Mouse (Mus musculus) midbrain, embryonic 16.5 days (tissue): ENCODE measurements around the gene Ankdd1b. TPM values are rescaled to one million over a fixed set of nuclear protein-coding genes. Genes with fewer than 3 reads are reported as not detected.

Experiments used
- ATAC-seq: fragments of 200-750 bp; cut with Nextera tagmentation; 2 replicates; pipeline ENCODE4 v1.8.0; 2017; ENCODE audit warnings: moderate TSS enrichment
- H3K27ac ChIP-seq: fragments of 300-500 bp; sonication (generic); 2 replicates; pipeline ENCODE4 v1.5.1; 2014; ENCODE audit warnings: mild to moderate bottlenecking, low read length, mixed read lengths
- H3K27me3 ChIP-seq: fragments of 300-500 bp; sonication (generic); 2 replicates; pipeline ENCODE4 v1.6.1; 2014; ENCODE audit warnings: low read depth, low read length, mixed read lengths; ENCODE audit not compliant: control insufficient read depth, insufficient read depth
- H3K36me3 ChIP-seq: fragments of 300-500 bp; sonication (generic); 2 replicates; pipeline ENCODE4 v1.6.1; 2014; ENCODE audit warnings: mild to moderate bottlenecking, low read length, moderate library complexity, mixed read lengths; ENCODE audit not compliant: control insufficient read depth, insufficient read depth
- H3K4me1 ChIP-seq: fragments of 300-500 bp; sonication (generic); 2 replicates; pipeline ENCODE4 v1.6.1; 2014; ENCODE audit warnings: mild to moderate bottlenecking, low read length, mixed read lengths; ENCODE audit not compliant: control insufficient read depth, insufficient read depth
- H3K4me2 ChIP-seq: fragments of 300-500 bp; sonication (generic); 2 replicates; pipeline ENCODE4 v1.6.1; 2014; ENCODE audit warnings: mild to moderate bottlenecking, low read length, mixed read lengths
- H3K4me3 ChIP-seq: fragments of 300-500 bp; sonication (generic); 2 replicates; pipeline ENCODE4 v1.5.1; 2014; ENCODE audit warnings: low read depth, mild to moderate bottlenecking, low read length, moderate library complexity, mixed read lengths
- H3K9ac ChIP-seq: fragments of 300-500 bp; sonication (generic); 2 replicates; pipeline ENCODE4 v1.6.1; 2014; ENCODE audit warnings: low read depth, low read length, mixed read lengths
- H3K9me3 ChIP-seq: fragments of 300-500 bp; sonication (generic); replicated peaks from 2 replicates; pipeline ENCODE4 v1.6.1; 2014; ENCODE audit warnings: mild to moderate bottlenecking, low read length, mixed read lengths; ENCODE audit not compliant: control insufficient read depth, poor library complexity, severe bottlenecking
- WGBS: fragments of 180-500 bp; shearing (Covaris S2); extraction: QIAGEN DNeasy Blood & Tissue Kit; methylation state at CpG from one replicate; pipeline ENCODE4 v1.1.7; 2014; 5-methylcytosine and 5-hydroxymethylcytosine counted together
- polyA plus RNA-seq: library from polyadenylated mRNA; unstranded; fragments of >200 nt; fragmentation: Nextera tagmentation; extraction: Ambion mirVana; gene quantifications from 2 replicates; pipeline ENCODE4 v1.2.1, GENCODE M21; 2015

Ankdd1b gene
- polyA plus RNA-seq, 1 experiment from 2014 or later: not detected

- no peaks in the 10 kb centered on the region for H3K27me3 ChIP-seq
- H3K36me3 ChIP-seq: no peaks in the 10 kb centered on the region
- ATAC-seq: no peak
- no peaks in the 10 kb centered on the region for H3K4me1 ChIP-seq
- no peak overlapping the region for H3K4me3 ChIP-seq
- H3K4me2 ChIP-seq: no peak overlapping the region
- WGBS: 99% methylated on average over 5 of the region's 5 CpGs
- H3K9ac ChIP-seq: no peak overlapping the region
- H3K9me3 ChIP-seq: no peaks in the 10 kb centered on the region
- H3K27ac ChIP-seq: no peak overlapping the region
Measured at GRCm38 (mm10) chr13:96468678-96469077, 2.3 kb downstream of the Ankdd1b start.

GRCm38 (mm10) chr13:96465315-96465714, 5.7 kb downstream of the Ankdd1b start:
- no peak overlapping the region for H3K27ac ChIP-seq
- no peak for ATAC-seq
- 47% methylated on average over 5 of the region's 5 CpGs for WGBS
- H3K4me2 ChIP-seq: no peak overlapping the region
- no peaks in the 10 kb centered on the region for H3K36me3 ChIP-seq
- no peak overlapping the region for H3K9ac ChIP-seq
- no peaks in the 10 kb centered on the region for H3K4me1 ChIP-seq
- no peak overlapping the region for H3K4me3 ChIP-seq
- H3K27me3 ChIP-seq: no peaks in the 10 kb centered on the region
- no peaks in the 10 kb centered on the region for H3K9me3 ChIP-seq

GRCm38 (mm10) chr13:96462644-96463043, 8.4 kb downstream of the Ankdd1b start:
- Histone ChIP-seq H3K9ac (no peak overlapping the region), H3K27ac (no peak overlapping the region), H3K4me1 (no peaks in the 10 kb centered on the region), H3K9me3 (no peaks in the 10 kb centered on the region), H3K36me3 (no peaks in the 10 kb centered on the region), H3K4me3 (no peak overlapping the region), H3K4me2 (no peak overlapping the region), H3K27me3 (no peaks in the 10 kb centered on the region)
- no peak for ATAC-seq
- WGBS: 73% methylated on average over 1 of the region's 1 CpGs

GRCm38 (mm10) chr13:96458606-96459005, 12.4 kb downstream of the Ankdd1b start:
- WGBS: 84% methylated on average over 4 of the region's 4 CpGs
- Histone ChIP-seq H3K9ac (no peak overlapping the region), H3K27ac (no peak overlapping the region), H3K4me1 (no peaks in the 10 kb centered on the region), H3K4me2 (no peak overlapping the region), H3K4me3 (no peak overlapping the region), H3K9me3 (no peaks in the 10 kb centered on the region), H3K36me3 (no peaks in the 10 kb centered on the region), H3K27me3 (no peaks in the 10 kb centered on the region)
- no peak for ATAC-seq

GRCm38 (mm10) chr13:96458018-96458417, 13.0 kb downstream of the Ankdd1b start:
- Histone ChIP-seq H3K27me3 (no peaks in the 10 kb centered on the region), H3K27ac (no peak overlapping the region), H3K9ac (no peak overlapping the region), H3K36me3 (no peaks in the 10 kb centered on the region), H3K9me3 (no peaks in the 10 kb centered on the region), H3K4me3 (no peak overlapping the region), H3K4me1 (no peaks in the 10 kb centered on the region), H3K4me2 (no peak overlapping the region)
- ATAC-seq: no peak
- 85% methylated on average over 5 of the region's 5 CpGs for WGBS

- H3K9me3 ChIP-seq: no peaks in the 10 kb centered on the region
- no peaks in the 10 kb centered on the region for H3K36me3 ChIP-seq
- H3K4me3 ChIP-seq: no peak overlapping the region
- H3K27ac ChIP-seq: no peak overlapping the region
- WGBS: 94% methylated on average over 5 of the region's 5 CpGs
- no peak overlapping the region for H3K9ac ChIP-seq
- ATAC-seq: no peak
- H3K4me1 ChIP-seq: no peaks in the 10 kb centered on the region
- H3K4me2 ChIP-seq: no peak overlapping the region
- no peaks in the 10 kb centered on the region for H3K27me3 ChIP-seq
Measured at GRCm38 (mm10) chr13:96457566-96457965, 13.4 kb downstream of the Ankdd1b start.

GRCm38 (mm10) chr13:96454288-96454687, 16.7 kb downstream of the Ankdd1b start:
- H3K4me1 ChIP-seq: no peaks in the 10 kb centered on the region
- H3K9ac ChIP-seq: no peak overlapping the region
- H3K27ac ChIP-seq: no peak overlapping the region
- H3K4me2 ChIP-seq: no peak overlapping the region
- WGBS: 87% methylated on average over 3 of the region's 3 CpGs
- no peaks in the 10 kb centered on the region for H3K36me3 ChIP-seq
- no peaks in the 10 kb centered on the region for H3K27me3 ChIP-seq
- no peak overlapping the region for H3K4me3 ChIP-seq
- H3K9me3 ChIP-seq: no peaks in the 10 kb centered on the region
- no peak for ATAC-seq

- no peaks in the 10 kb centered on the region for H3K27me3 ChIP-seq
- H3K36me3 ChIP-seq: no peaks in the 10 kb centered on the region
- H3K4me3 ChIP-seq: no peak overlapping the region
- no peak for ATAC-seq
- no peak overlapping the region for H3K27ac ChIP-seq
- H3K4me2 ChIP-seq: no peak overlapping the region
- H3K4me1 ChIP-seq: no peaks in the 10 kb centered on the region
- H3K9ac ChIP-seq: no peak overlapping the region
- H3K9me3 ChIP-seq: no peaks in the 10 kb centered on the region
- WGBS: 97% methylated on average over 3 of the region's 3 CpGs
Measured at GRCm38 (mm10) chr13:96452621-96453020, 18.4 kb downstream of the Ankdd1b start.

GRCm38 (mm10) chr13:96451386-96452140, 19.4 kb downstream of the Ankdd1b start:
- Histone ChIP-seq H3K9ac (no peak overlapping the region), H3K4me3 (no peak overlapping the region), H3K36me3 (no peaks in the 10 kb centered on the region), H3K27me3 (no peaks in the 10 kb centered on the region), H3K9me3 (no peaks in the 10 kb centered on the region), H3K27ac (no peak overlapping the region), H3K4me1 (no peaks in the 10 kb centered on the region), H3K4me2 (no peak overlapping the region)
- WGBS: 92% methylated on average over 11 of the region's 11 CpGs
- no peak for ATAC-seq
